Mouse (Mus musculus) hindbrain, embryonic 15.5 days (tissue): ENCODE data around the gene Cnpy2. TPM values are rescaled to one million over a fixed set of nuclear protein-coding genes. Genes with fewer than 3 reads are reported as not detected.

Experiments used
- ATAC-seq: fragments of 200-750 bp; cut with Nextera tagmentation; 2 replicates; pipeline ENCODE4 v1.8.0; 2017; ENCODE audit warnings: low read depth, moderate number of reproducible peaks, moderate TSS enrichment; ENCODE audit not compliant: low FRiP score
- H3K27ac ChIP-seq: fragments of 300-500 bp; sonication (generic); replicated peaks from 2 replicates; pipeline ENCODE4 v1.5.1; 2015; ENCODE audit warnings: mild to moderate bottlenecking, inconsistent platforms
- H3K27me3 ChIP-seq: fragments of 300-500 bp; sonication (generic); 2 replicates; pipeline ENCODE4 v1.6.1; 2015; ENCODE audit warnings: control low read depth, inconsistent platforms
- H3K36me3 ChIP-seq: fragments of 300-500 bp; sonication (generic); 2 replicates; pipeline ENCODE4 v1.6.1; 2015; ENCODE audit warnings: control low read depth, inconsistent platforms
- H3K4me1 ChIP-seq: fragments of 300-500 bp; sonication (generic); replicated peaks from 2 replicates; pipeline ENCODE4 v1.6.1; 2015; ENCODE audit warnings: control low read depth, inconsistent platforms
- H3K4me2 ChIP-seq: fragments of 300-500 bp; sonication (generic); 2 replicates; pipeline ENCODE4 v1.6.1; 2015; ENCODE audit warnings: moderate library complexity, mild to moderate bottlenecking, inconsistent platforms
- H3K4me3 ChIP-seq: fragments of 300-500 bp; sonication (generic); 2 replicates; pipeline ENCODE4 v1.5.1; 2015; ENCODE audit warnings: mild to moderate bottlenecking, inconsistent platforms
- H3K9ac ChIP-seq: fragments of 300-500 bp; sonication (generic); 2 replicates; pipeline ENCODE4 v1.6.1; 2015; ENCODE audit warnings: inconsistent platforms
- H3K9me3 ChIP-seq: fragments of 300-500 bp; sonication (generic); 2 replicates; pipeline ENCODE4 v1.6.1; 2016; ENCODE audit warnings: control low read depth, inconsistent platforms
- WGBS: fragments of 180-500 bp; shearing (Covaris S2); methylation state at CpG from one replicate; pipeline ENCODE4 v1.1.7; 2015; 5-methylcytosine and 5-hydroxymethylcytosine counted together
- polyA plus RNA-seq: library from polyadenylated mRNA; unstranded; fragments of >200 nt; fragmentation: Nextera tagmentation; extraction: Ambion mirVana; gene quantifications from 2 replicates; pipeline ENCODE4 v1.2.1, GENCODE M21; 2015

Gene Cnpy2
- polyA plus RNA-seq, 1 experiment from 2014 or later: 188 TPM

GRCm38 (mm10) chr10:128372142-128372541, 49.9 kb downstream of the Cnpy2 start:
- no peak overlapping the region for H3K4me2 ChIP-seq
- H3K27me3 ChIP-seq: no peaks in the 10 kb centered on the region
- 80% methylated on average over 5 of the region's 5 CpGs for WGBS
- H3K36me3 ChIP-seq: no peaks in the 10 kb centered on the region
- no peak overlapping the region for H3K9ac ChIP-seq
- no peak for ATAC-seq
- no peaks in the 10 kb centered on the region for H3K9me3 ChIP-seq
- peaks cover 25% of the 10 kb centered on the region for H3K4me1 ChIP-seq
- H3K27ac ChIP-seq: no peak overlapping the region
- no peak overlapping the region for H3K4me3 ChIP-seq

- 86% methylated on average over 6 of the region's 6 CpGs for WGBS
- H3K36me3 ChIP-seq: no peaks in the 10 kb centered on the region
- H3K27me3 ChIP-seq: no peaks in the 10 kb centered on the region
- no peak for ATAC-seq
- H3K9me3 ChIP-seq: no peaks in the 10 kb centered on the region
- peaks cover 19% of the 10 kb centered on the region for H3K4me1 ChIP-seq
- H3K4me3 ChIP-seq: no peak overlapping the region
- no peak overlapping the region for H3K27ac ChIP-seq
- no peak overlapping the region for H3K4me2 ChIP-seq
- no peak overlapping the region for H3K9ac ChIP-seq
These were observed 50.9 kb downstream of the Cnpy2 start for GRCm38 (mm10) chr10:128372989-128373748.

- Histone ChIP-seq H3K36me3 (peaks cover 7% of the 10 kb centered on the region), H3K27ac (no peak overlapping the region), H3K27me3 (no peaks in the 10 kb centered on the region), H3K9ac (no peak overlapping the region), H3K4me3 (no peak overlapping the region), H3K9me3 (no peaks in the 10 kb centered on the region), H3K4me2 (no peak overlapping the region), H3K4me1 (peaks cover 29% of the 10 kb centered on the region)
- 85% methylated on average over 6 of the region's 6 CpGs for WGBS
- no peak for ATAC-seq
These were observed 52.1 kb downstream of the Cnpy2 start for GRCm38 (mm10) chr10:128374393-128374792.

GRCm38 (mm10) chr10:128376099-128376454, 53.8 kb downstream of the Cnpy2 start:
- 46% methylated on average over 4 of the region's 4 CpGs for WGBS
- peaks cover 22% of the 10 kb centered on the region for H3K36me3 ChIP-seq
- ATAC-seq: no peak
- no peaks in the 10 kb centered on the region for H3K9me3 ChIP-seq
- H3K27ac ChIP-seq: peak overlapping the region; percentile 98
- H3K9ac ChIP-seq: peak overlapping the region; percentile 99
- H3K4me2 ChIP-seq: peak overlapping the region; percentile 70
- H3K4me3 ChIP-seq: peak overlapping the region; percentile 82
- H3K4me1 ChIP-seq: peaks cover 28% of the 10 kb centered on the region
- no peaks in the 10 kb centered on the region for H3K27me3 ChIP-seq

GRCm38 (mm10) chr10:128376455-128377211, 54.4 kb downstream of the Cnpy2 start, which contains the start of gene Ankrd52:
TSS of gene Ankrd52 (plus strand) at chr10:128377115.
- peak within 1 kb of the TSS; percentile 99 for H3K9ac ChIP-seq
- peaks cover 26% of the 10 kb centered on the region for H3K36me3 ChIP-seq
- WGBS: under 1% methylated on average over 51 of the region's 73 CpGs
- peak within 1 kb of the TSS; percentile 70 for H3K4me2 ChIP-seq
- H3K4me1 ChIP-seq: peaks cover 28% of the 10 kb centered on the region
- no peaks in the 10 kb centered on the region for H3K9me3 ChIP-seq
- peak; percentile 90 for ATAC-seq
- peak within 1 kb of the TSS; percentile 98 for H3K27ac ChIP-seq
- peak within 1 kb of the TSS; percentile 82 for H3K4me3 ChIP-seq
- no peaks in the 10 kb centered on the region for H3K27me3 ChIP-seq

Other genes with a start within 250 kb of the Cnpy2 start
- gene Atp5b, start 239.2 kb upstream of the Cnpy2 start, polyA plus RNA-seq: 2,267 and 2,290 TPM in 2 replicates
- 8.1 and 8.3 TPM in 2 replicates for gene Baz2a, start 230.9 kb upstream of the Cnpy2 start, polyA plus RNA-seq
- gene Rbms2, start 142.2 kb upstream of the Cnpy2 start, polyA plus RNA-seq: 10.2 and 10.3 TPM in 2 replicates
- 2.0 and 2.2 TPM in 2 replicates for gene Gls2, start 128.0 kb upstream of the Cnpy2 start, polyA plus RNA-seq
- 20.6 and 21.0 TPM in 2 replicates for gene Spryd4, start 110.7 kb upstream of the Cnpy2 start, polyA plus RNA-seq
- 0.12 TPM in 1 of 2 replicates, not detected in the other for gene Mip, start 96.6 kb upstream of the Cnpy2 start, polyA plus RNA-seq
- 22.4 and 23.3 TPM in 2 replicates for gene Timeless, start 90.4 kb upstream of the Cnpy2 start, polyA plus RNA-seq
- 0.14 TPM in 1 of 2 replicates, not detected in the other for gene Apon, start 68.4 kb upstream of the Cnpy2 start, polyA plus RNA-seq
- gene Apof, start 53.8 kb upstream of the Cnpy2 start, polyA plus RNA-seq: 0.21 and 0.47 TPM in 2 replicates
- gene Stat2, start 51.9 kb upstream of the Cnpy2 start, polyA plus RNA-seq: 20.7 and 21.7 TPM in 2 replicates
- gene Il23a, start 23.7 kb upstream of the Cnpy2 start, polyA plus RNA-seq: 0.26 and 0.49 TPM in 2 replicates
- gene Pan2, start 19.1 kb upstream of the Cnpy2 start, polyA plus RNA-seq: 19.1 and 21.4 TPM in 2 replicates
- gene Cs, start 15.3 kb downstream of the Cnpy2 start, polyA plus RNA-seq: 267 and 278 TPM in 2 replicates
- gene Coq10a, start 46.5 kb downstream of the Cnpy2 start, polyA plus RNA-seq: 38.7 and 41.9 TPM in 2 replicates
- gene Ankrd52, start 54.7 kb downstream of the Cnpy2 start, polyA plus RNA-seq: 10.9 and 13.8 TPM in 2 replicates
- gene Slc39a5, start 78.8 kb downstream of the Cnpy2 start, polyA plus RNA-seq: 0.21 and 0.83 TPM in 2 replicates
- gene Nabp2, start 89.0 kb downstream of the Cnpy2 start, polyA plus RNA-seq: 137 and 141 TPM in 2 replicates
- gene Rnf41, start 89.2 kb downstream of the Cnpy2 start, polyA plus RNA-seq: 91.3 and 92.4 TPM in 2 replicates
- 167 and 177 TPM in 2 replicates for gene Smarcc2, start 136.8 kb downstream of the Cnpy2 start, polyA plus RNA-seq
- gene Myl6, start 171.7 kb downstream of the Cnpy2 start, polyA plus RNA-seq: 944 and 959 TPM in 2 replicates
- gene Myl6b, start 176.2 kb downstream of the Cnpy2 start, polyA plus RNA-seq: 5.7 and 6.5 TPM in 2 replicates
- gene Esyt1, start 203.4 kb downstream of the Cnpy2 start, polyA plus RNA-seq: 14.2 and 14.8 TPM in 2 replicates
- 18.2 and 20.0 TPM in 2 replicates for gene Zc3h10, start 225.3 kb downstream of the Cnpy2 start, polyA plus RNA-seq
- 2,263 and 2,497 TPM in 2 replicates for gene Rpl41, start 226.8 kb downstream of the Cnpy2 start, polyA plus RNA-seq
- gene Pa2g4, start 243.5 kb downstream of the Cnpy2 start, polyA plus RNA-seq: 125 and 127 TPM in 2 replicates